Mouse (Mus musculus) central nervous system, embryonic 11.5 days (tissue): ENCODE data around the gene Psg16. TPM values are rescaled to one million over a fixed set of nuclear protein-coding genes. Genes with fewer than 3 reads are reported as not detected.

Experiments used
- polyA plus RNA-seq: library from polyadenylated mRNA; depleted of rRNA; stranded (reverse); fragments of >200 nt; gene quantifications from 2 replicates; pipeline ENCODE4 v1.2.3, GENCODE M21; 2012; rRNA removed

Gene Psg16
- 0.18 and 0.27 TPM in 2 replicates for polyA plus RNA-seq

GRCm38 (mm10) chr7:17073904-17074615 is at the start of gene Psg16:
Gene Psg16, plus strand, starts transcription at chr7:17074040.

GRCm38 (mm10) chr7:17027588-17028343 is 46.1 kb upstream of the Psg16 start, which contains the start of gene Ppp5c:
Gene Ppp5c, minus strand, starts transcription at chr7:17027924.

GRCm38 (mm10) chr7:17062389-17062788 is 11.5 kb upstream of the Psg16 start, which contains the start of gene Hif3a:
Gene Hif3a, minus strand, starts transcription at chr7:17062427.

GRCm38 (mm10) chr7:17149931-17150330 is 76.1 kb downstream of the Psg16 start, which contains the start of gene Ceacam3:
Gene Ceacam3, plus strand, starts transcription at chr7:17150282.

Other genes with a start within 250 kb of the Psg16 start
- gene Prkd2, start 231.1 kb upstream of the Psg16 start, polyA plus RNA-seq: 17.6 and 18.1 TPM in 2 replicates
- 40.8 and 52.2 TPM in 2 replicates for gene Dact3, start 198.7 kb upstream of the Psg16 start, polyA plus RNA-seq
- 33.1 and 38.4 TPM in 2 replicates for gene Gng8, start 182.3 kb upstream of the Psg16 start, polyA plus RNA-seq
- gene Ptgir, start 167.6 kb upstream of the Psg16 start, polyA plus RNA-seq: 0.94 and 1.0 TPM in 2 replicates
- 330 and 348 TPM in 2 replicates for gene Calm3, start 149.9 kb upstream of the Psg16 start, polyA plus RNA-seq
- 10.3 and 15.8 TPM in 2 replicates for gene Pnmal2, start 129.4 kb upstream of the Psg16 start, polyA plus RNA-seq
- 7.1 and 14.8 TPM in 2 replicates for gene Pnmal1, start 114.4 kb upstream of the Psg16 start, polyA plus RNA-seq
- gene Gm42372, start 91.0 kb upstream of the Psg16 start, polyA plus RNA-seq: 3.1 and 4.9 TPM in 2 replicates
- gene Ccdc8, start 81.3 kb upstream of the Psg16 start, polyA plus RNA-seq: 16.4 and 22.4 TPM in 2 replicates
- 128 and 142 TPM in 2 replicates for gene Ppp5c, start 46.1 kb upstream of the Psg16 start, polyA plus RNA-seq
- 5.5 and 10.6 TPM in 2 replicates for gene Hif3a, start 11.6 kb upstream of the Psg16 start, polyA plus RNA-seq
- 0.04 TPM in 1 of 2 replicates, not detected in the other for gene Ceacam3, start 76.2 kb downstream of the Psg16 start, polyA plus RNA-seq
- gene Psg29, start 129.4 kb downstream of the Psg16 start, polyA plus RNA-seq: not detected in 2 replicates